Mouse (Mus musculus) C2C12 (cell line): ENCODE data around the gene Kalrn.

ENCODE experiments used
- CTCF ChIP-seq: IDR thresholded peaks from one replicate; pipeline ENCODE4 v1.5.1; 2011; ENCODE audit not compliant: control insufficient read depth, insufficient read depth, insufficient read length
- MAX ChIP-seq: IDR thresholded peaks from one replicate; pipeline ENCODE4 v1.6.1; 2011; ENCODE audit warnings: mild to moderate bottlenecking, control low read depth

DNA sequence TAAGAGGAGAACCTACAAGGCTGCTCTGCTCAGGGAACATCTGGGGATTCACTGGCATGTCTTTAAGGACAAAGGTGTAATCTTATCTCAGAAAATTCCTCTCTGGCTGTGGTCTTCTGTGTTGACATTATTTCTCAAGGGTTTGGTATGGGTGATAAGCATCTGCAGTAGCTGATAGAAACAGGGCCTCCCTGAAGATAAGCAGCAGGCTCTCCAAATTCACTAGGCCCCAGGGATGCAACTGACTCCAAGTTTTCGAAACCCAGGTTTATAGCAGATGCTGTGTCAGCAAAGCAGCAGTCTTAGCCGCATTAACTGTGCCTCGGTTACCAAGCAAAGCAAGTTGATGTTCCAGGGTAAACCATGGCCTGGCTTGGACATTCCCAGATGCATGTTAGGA, 514.7 kb downstream of the Kalrn start:
- TF ChIP-seq CTCF (no peak), MAX (no peak)
